Mouse (Mus musculus) thymus, adult 2 months (tissue): Measurements from ENCODE around the gene Shroom3.

Experiments
- CTCF ChIP-seq: fragments of 200-500 bp; IDR thresholded peaks from 2 replicates; pipeline ENCODE4 v1.5.1; 2012; ENCODE audit warnings: mild to moderate bottlenecking, control low read depth, low read length, moderate library complexity, borderline replicate concordance; ENCODE audit not compliant: control insufficient read depth, poor library complexity, insufficient read depth; ENCODE audit errors: extremely low read depth
- POLR2A ChIP-seq: fragments of 200-500 bp; IDR thresholded peaks from 2 replicates; pipeline ENCODE4 v1.6.1; 2012; ENCODE audit warnings: mild to moderate bottlenecking, low read length, control low read depth, moderate library complexity; ENCODE audit not compliant: control insufficient read depth, poor library complexity, insufficient read depth; ENCODE audit errors: extremely low read depth

- TF ChIP-seq POLR2A (no peak), CTCF (no peak)
Observed at GRCm38 (mm10) chr5:92683351-92683807, at the start of gene Shroom3.
